8 mouse cellular contexts compared by ENCODE assay signal in the genomic region with DNA sequence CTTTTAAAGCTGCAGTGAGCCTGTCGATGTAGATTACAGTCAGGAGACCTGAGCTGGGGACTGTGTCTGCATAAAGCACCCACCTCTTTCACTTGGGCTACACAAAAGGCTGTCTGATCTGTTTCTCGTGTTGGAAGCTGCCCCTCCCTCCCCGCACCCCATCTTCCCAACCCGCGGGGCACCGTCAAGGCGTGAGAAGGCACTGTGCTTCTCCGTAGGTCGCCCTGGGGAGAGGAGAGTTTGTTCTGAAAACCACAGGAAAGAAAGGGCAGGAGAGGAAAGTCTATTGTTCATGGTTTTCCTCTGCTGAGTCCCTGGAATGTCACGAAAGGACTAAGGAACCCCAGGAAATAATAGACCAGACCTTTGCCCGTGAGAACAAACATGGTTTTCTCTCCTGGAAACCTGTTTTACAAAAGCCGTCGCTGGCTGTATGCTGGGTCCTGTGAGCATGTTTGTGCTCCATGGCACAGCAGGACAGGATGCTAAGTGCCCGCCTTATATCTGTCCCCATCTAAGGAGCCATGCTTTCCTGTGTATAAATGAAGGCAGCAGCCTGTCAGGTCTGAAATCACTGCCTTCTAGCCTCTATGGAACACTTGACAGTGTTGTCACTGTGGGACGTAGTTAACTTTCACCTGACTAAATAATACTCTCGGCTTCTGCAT. TPM values are rescaled to one million over a fixed set of nuclear protein-coding genes. Genes with fewer than 3 reads are reported as not detected.
A peak's percentile ranks its signal among the peaks of the same experiment; 100 is the strongest.
DNase-seq lines count a peak whose midpoint lies in the region; ATAC-seq and TF ChIP-seq lines count a peak whose summit lies in the region.

No protein-coding gene starts in this region.

- peaks cover 79% of the 10 kb centered on the region for H3K36me3 ChIP-seq in forebrain, embryonic 10.5 days (replicated peaks)
- peaks cover 28% of the 10 kb centered on the region for H3K36me3 ChIP-seq in intestine, postnatal 0 days (ENCODE audit: control insufficient read depth, insufficient read depth)
- peaks cover 48% of the 10 kb centered on the region for H3K36me3 ChIP-seq in midbrain, embryonic 13.5 days

- TF ChIP-seq CTCF in intestine, postnatal 0 days (IDR thresholded peaks at IDR 0.05; ENCODE audit: low read depth): no peak

- WGBS in forebrain, embryonic 10.5 days: 12% methylated on average over 16 of the region's 16 CpGs
- WGBS in intestine, postnatal 0 days: 24% methylated on average over 16 of the region's 16 CpGs
- WGBS in midbrain, embryonic 13.5 days: 5% methylated on average over 16 of the region's 16 CpGs

- DNase-seq in embryo, embryonic 10.5 days (ENCODE audit: low spot score): peak; percentile 15
- DNase-seq in embryo, embryonic 11 days: no peak
- DNase-seq in forebrain, embryonic 10.5 days (ENCODE audit: extremely low spot score, low spot score): peak; percentile 21
- no peak for DNase-seq in cerebellum, postnatal 25 days
- no peak for DNase-seq in adrenal gland, adult (ENCODE audit: inconsistent age in 2 of 2, low spot score in 1 of 2)
- DNase-seq in c-Kit-positive CD71-positive TER-119-positive erythroid progenitor cells, embryonic 14.5 days (ENCODE audit: low spot score): no peak

- ATAC-seq in intestine, postnatal 0 days: peak; percentile 19; the same call in 1 of the 2 replicates
- peak; percentile 65 for ATAC-seq in midbrain, embryonic 13.5 days

- no peaks in the 10 kb centered on the region for H3K9me3 ChIP-seq in forebrain, embryonic 10.5 days
- H3K9me3 ChIP-seq in intestine, postnatal 0 days (ENCODE audit: control insufficient read depth): no peaks in the 10 kb centered on the region
- H3K9me3 ChIP-seq in midbrain, embryonic 13.5 days: no peaks in the 10 kb centered on the region

- H3K27ac ChIP-seq in forebrain, embryonic 10.5 days: peak overlapping the region; percentile 84
- peak overlapping the region; percentile 36; the same call in 1 of the 2 replicates for H3K27ac ChIP-seq in intestine, postnatal 0 days (ENCODE audit: low read depth, low read length)
- peak overlapping the region; percentile 80 for H3K27ac ChIP-seq in midbrain, embryonic 13.5 days

- no peak overlapping the region for H3K9ac ChIP-seq in intestine, postnatal 0 days (ENCODE audit: low read depth, low read length)
- H3K9ac ChIP-seq in midbrain, embryonic 13.5 days (replicated peaks): peak overlapping the region; percentile 50; the same call in 1 of the 2 replicates

- H3K4me1 ChIP-seq in forebrain, embryonic 10.5 days: peaks cover 50% of the 10 kb centered on the region
- H3K4me1 ChIP-seq in intestine, postnatal 0 days (replicated peaks; ENCODE audit: control insufficient read depth, insufficient read depth, low read length): 0 out of 2 replicates have a peak, but pooled peaks cover 4% of the 10 kb centered on the region
- peaks cover 40% of the 10 kb centered on the region for H3K4me1 ChIP-seq in midbrain, embryonic 13.5 days (replicated peaks)

- H3K27me3 ChIP-seq in forebrain, embryonic 10.5 days (ENCODE audit: poor library complexity, severe bottlenecking): no peaks in the 10 kb centered on the region
- H3K27me3 ChIP-seq in intestine, postnatal 0 days (replicated peaks; ENCODE audit: control insufficient read depth, insufficient read depth, low read length): no peaks in the 10 kb centered on the region
- H3K27me3 ChIP-seq in midbrain, embryonic 13.5 days: no peaks in the 10 kb centered on the region

- H3K4me3 ChIP-seq in forebrain, embryonic 10.5 days: peak overlapping the region; percentile 32
- H3K4me3 ChIP-seq in intestine, postnatal 0 days (ENCODE audit: low read depth, low read length): no peak overlapping the region
- H3K4me3 ChIP-seq in midbrain, embryonic 13.5 days (replicated peaks): no peak overlapping the region

- peak overlapping the region; percentile 54 for H3K4me2 ChIP-seq in intestine, postnatal 0 days (replicated peaks; ENCODE audit: low read depth)
- peak overlapping the region; percentile 32 for H3K4me2 ChIP-seq in midbrain, embryonic 13.5 days (replicated peaks)

RNA-seq across cellular contexts. Expression of a gene that starts 53.8 kb away (rescaled TPM):
- polyA plus RNA-seq in forebrain, embryonic 10.5 days (2016; fragmentation: Nextera tagmentation; extraction: Ambion mirVana): not detected in 2 replicates
- polyA plus RNA-seq in intestine, postnatal 0 days (2015; fragmentation: Nextera tagmentation; extraction: Ambion mirVana): not detected in 2 replicates
- not detected in 2 replicates for polyA plus RNA-seq in midbrain, embryonic 13.5 days (2015; fragmentation: Nextera tagmentation; extraction: Ambion mirVana)

Comparison
In these comparisons a context has a peak if more than half of its experiments do, and no peak if none do; other contexts are left out.
1. DNase-seq: peak in embryo, embryonic 10.5 days (single experiment) and forebrain, embryonic 10.5 days (single experiment); none in embryo, embryonic 11 days (single experiment), cerebellum, postnatal 25 days (0 of 2), adrenal gland, adult (0 of 2) and c-Kit-positive CD71-positive TER-119-positive erythroid progenitor cells, embryonic 14.5 days (single experiment).
2. Peak in every context shown above with its lines, with median percentiles within 50 percentile points of each other: H3K27ac ChIP-seq.